18 mouse cellular contexts compared by ENCODE assay signal in the genomic region with DNA sequence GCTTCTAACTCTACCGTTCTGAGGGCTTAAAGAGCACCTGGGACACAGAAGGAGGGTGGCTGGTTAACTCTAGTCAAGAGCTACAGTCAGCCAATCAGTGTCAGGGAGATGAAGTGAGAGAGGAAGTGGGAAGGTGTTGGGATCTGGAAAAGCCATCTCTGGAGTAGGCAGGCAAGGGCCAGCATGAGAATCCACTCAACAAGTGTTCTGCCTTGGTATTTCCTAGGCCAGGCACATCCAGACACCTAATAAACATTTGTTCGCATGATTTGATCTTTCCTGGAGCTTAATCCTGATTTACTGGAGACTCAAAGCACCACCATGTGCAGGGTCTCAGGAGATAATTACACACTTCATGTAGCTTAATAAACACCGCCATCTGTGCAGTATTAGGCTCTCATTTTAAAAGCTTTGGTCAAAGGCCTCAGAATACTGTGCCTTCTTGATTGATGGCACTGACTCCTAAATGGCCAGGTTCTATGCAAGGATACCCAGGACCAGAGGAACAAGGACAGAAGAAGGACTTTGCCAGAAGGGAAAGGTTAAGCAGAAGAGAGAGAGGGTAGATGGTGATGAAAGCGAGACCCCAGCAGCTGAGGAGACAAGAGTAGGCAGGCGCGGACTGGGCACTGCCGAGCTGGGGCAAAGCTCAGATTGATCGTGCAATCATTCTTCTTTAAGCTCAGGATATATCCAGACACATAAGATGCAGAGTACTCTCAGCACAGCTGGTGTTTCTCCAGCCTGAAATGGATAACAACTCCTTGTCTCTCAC.
DNase-seq lines count a peak whose midpoint lies in the region; ATAC-seq lines count a peak whose summit lies in the region.
"Had no signal": no experiment of that assay in that cellular context is flagged by ENCODE, and none has a peak within 500 bp of the region (broad histone marks: within the 10 kb centered on the region; RNA-seq: fewer than 3 reads in every experiment).

No protein-coding gene starts in this region.

- H3K4me2 ChIP-seq in neural tube, embryonic 12.5 days (replicated peaks), result no peak overlapping the region
- no peak overlapping the region for H3K4me2 ChIP-seq in limb, embryonic 13.5 days (replicated peaks)
- H3K4me2 ChIP-seq: embryonic facial prominence, embryonic 13.5 days; heart, embryonic 13.5 days; limb, embryonic 15.5 days; stomach, embryonic 15.5 days had no signal

- H3K36me3 ChIP-seq in neural tube, embryonic 12.5 days, result no peaks in the 10 kb centered on the region
- H3K36me3 ChIP-seq in limb, embryonic 13.5 days, result no peaks in the 10 kb centered on the region
- H3K36me3 ChIP-seq: embryonic facial prominence, embryonic 13.5 days; heart, embryonic 13.5 days; limb, embryonic 15.5 days; stomach, embryonic 15.5 days had no signal

- peak; percentile 66 for ATAC-seq in neural tube, embryonic 12.5 days (ENCODE audit: low FRiP score, low read depth)
- peak; percentile 57; the same call in 1 of the 2 replicates for ATAC-seq in limb, embryonic 13.5 days (ENCODE audit: low FRiP score, low read depth)
- ATAC-seq: forebrain, postnatal 0 days had no signal

- no peaks in the 10 kb centered on the region for H3K9me3 ChIP-seq in neural tube, embryonic 12.5 days
- no peaks in the 10 kb centered on the region for H3K9me3 ChIP-seq in limb, embryonic 13.5 days
- H3K9me3 ChIP-seq: embryonic facial prominence, embryonic 13.5 days; heart, embryonic 13.5 days; limb, embryonic 15.5 days; stomach, embryonic 15.5 days had no signal

- no peak overlapping the region for H3K4me3 ChIP-seq in neural tube, embryonic 12.5 days
- no peak overlapping the region for H3K4me3 ChIP-seq in limb, embryonic 13.5 days
- H3K4me3 ChIP-seq: embryonic facial prominence, embryonic 13.5 days; heart, embryonic 13.5 days; limb, embryonic 15.5 days; stomach, embryonic 15.5 days had no signal

- no peaks in the 10 kb centered on the region for H3K27me3 ChIP-seq in neural tube, embryonic 12.5 days (replicated peaks)
- H3K27me3 ChIP-seq in limb, embryonic 13.5 days, result peaks cover 9% of the 10 kb centered on the region; the same call in 1 of the 2 replicates
- H3K27me3 ChIP-seq: embryonic facial prominence, embryonic 13.5 days; heart, embryonic 13.5 days; limb, embryonic 15.5 days; stomach, embryonic 15.5 days had no signal

- H3K4me1 ChIP-seq in neural tube, embryonic 12.5 days, result no peaks in the 10 kb centered on the region
- 0 out of 2 replicates have a peak, but pooled peaks cover 3% of the 10 kb centered on the region for H3K4me1 ChIP-seq in limb, embryonic 13.5 days
- H3K4me1 ChIP-seq: embryonic facial prominence, embryonic 13.5 days; heart, embryonic 13.5 days; limb, embryonic 15.5 days; stomach, embryonic 15.5 days had no signal

- intact Hi-C loops in heart, postnatal 25 days (cut with DNase I), result no loop called here

- WGBS in neural tube, embryonic 12.5 days, result 76% methylated on average over 8 of the region's 8 CpGs
- 42% methylated on average over 8 of the region's 8 CpGs for WGBS in limb, embryonic 13.5 days

- no peak overlapping the region for H3K9ac ChIP-seq in neural tube, embryonic 12.5 days
- no peak overlapping the region for H3K9ac ChIP-seq in limb, embryonic 13.5 days
- H3K9ac ChIP-seq: embryonic facial prominence, embryonic 13.5 days; forebrain, postnatal 0 days; heart, embryonic 13.5 days; limb, embryonic 15.5 days; stomach, embryonic 15.5 days had no signal

- DNase-seq in heart, adult 11 months, result peak; percentile 24
- no peak for DNase-seq in heart, postnatal 25 days (ENCODE audit: low spot score)
- no peak for DNase-seq in neural tube, embryonic 10.5 days (ENCODE audit: extremely low spot score, low spot score)
- DNase-seq in left cerebral cortex, adult 11 months (ENCODE audit: low spot score), result no peak
- no peak for DNase-seq in layer of hippocampus, adult 18-20 months (ENCODE audit: low spot score in 2 of 2)
- DNase-seq: adrenal gland, postnatal 14 days; cerebellum, postnatal 25 days; forebrain, postnatal 0 days; gastrocnemius, postnatal 36 days; kidney, postnatal 36 days; lung, adult 2 months had no signal

- H3K27ac ChIP-seq in neural tube, embryonic 12.5 days, result no peak overlapping the region
- no peak overlapping the region for H3K27ac ChIP-seq in limb, embryonic 13.5 days
- H3K27ac ChIP-seq: embryonic facial prominence, embryonic 13.5 days; heart, embryonic 13.5 days; limb, embryonic 15.5 days; macrophage; stomach, embryonic 15.5 days had no signal
